Mouse (Mus musculus): ENCODE results near the gene Eif2ak4. TPM values are rescaled to one million over a fixed set of nuclear protein-coding genes. Genes with fewer than 3 reads are reported as not detected.

Eif2ak4 gene
- polyA plus RNA-seq, 1 experiment: 8.7 TPM

GRCm38 (mm10) chr2:118431589-118431988 is 43.2 kb downstream of the Eif2ak4 start:
- peak; percentile 65 for TF ChIP-seq CTCF (IDR thresholded peaks at IDR 0.05; ENCODE audit: control insufficient read depth, insufficient read depth, low read length)
- no peak for TF ChIP-seq POLR2A (IDR thresholded peaks at IDR 0.05; ENCODE audit: borderline replicate concordance, control insufficient read depth, low read depth, low read length)
- Histone ChIP-seq H3K4me1 (ENCODE audit: control insufficient read depth, insufficient read depth, low read length) (no peaks in the 10 kb centered on the region), H3K27ac (ENCODE audit: control insufficient read depth, insufficient read depth, low read depth, low read length, poor library complexity) (no peak overlapping the region), H3K4me3 (replicated peaks; ENCODE audit: control insufficient read depth, low read depth, low read length) (no peak overlapping the region)
- 74% methylated on average over 5 of the region's 5 CpGs for WGBS

- Histone ChIP-seq H3K4me3 (replicated peaks; ENCODE audit: control insufficient read depth, low read depth, low read length) (no peak overlapping the region), H3K27ac (ENCODE audit: control insufficient read depth, insufficient read depth, low read depth, low read length, poor library complexity) (no peak overlapping the region), H3K4me1 (ENCODE audit: control insufficient read depth, insufficient read depth, low read length) (no peaks in the 10 kb centered on the region)
- 50% methylated on average over 5 of the region's 5 CpGs for WGBS
- TF ChIP-seq CTCF (IDR thresholded peaks at IDR 0.05; ENCODE audit: control insufficient read depth, insufficient read depth, low read length): no peak
- no peak for TF ChIP-seq POLR2A (IDR thresholded peaks at IDR 0.05; ENCODE audit: borderline replicate concordance, control insufficient read depth, low read depth, low read length)
These were observed 53.8 kb downstream of the Eif2ak4 start for GRCm38 (mm10) chr2:118442172-118442571.

- Histone ChIP-seq H3K4me3 (replicated peaks; ENCODE audit: control insufficient read depth, low read depth, low read length) (no peak overlapping the region), H3K27ac (ENCODE audit: control insufficient read depth, insufficient read depth, low read depth, low read length, poor library complexity) (no peak overlapping the region), H3K4me1 (ENCODE audit: control insufficient read depth, insufficient read depth, low read length) (no peaks in the 10 kb centered on the region)
- 87% methylated on average over 4 of the region's 4 CpGs for WGBS
- TF ChIP-seq CTCF (IDR thresholded peaks at IDR 0.05; ENCODE audit: control insufficient read depth, insufficient read depth, low read length) (no peak), POLR2A (IDR thresholded peaks at IDR 0.05; ENCODE audit: borderline replicate concordance, control insufficient read depth, low read depth, low read length) (no peak)
These were observed 54.3 kb downstream of the Eif2ak4 start for GRCm38 (mm10) chr2:118442723-118443122.

- H3K4me3 ChIP-seq (replicated peaks; ENCODE audit: control insufficient read depth, low read depth, low read length): no peak overlapping the region
- no peak overlapping the region for H3K27ac ChIP-seq (ENCODE audit: control insufficient read depth, insufficient read depth, low read depth, low read length, poor library complexity)
- H3K4me1 ChIP-seq (ENCODE audit: control insufficient read depth, insufficient read depth, low read length): no peaks in the 10 kb centered on the region; the same call in 1 of the 2 replicates
- no peak for TF ChIP-seq POLR2A (IDR thresholded peaks at IDR 0.05; ENCODE audit: borderline replicate concordance, control insufficient read depth, low read depth, low read length)
- TF ChIP-seq CTCF (IDR thresholded peaks at IDR 0.05; ENCODE audit: control insufficient read depth, insufficient read depth, low read length): no peak
- 85% methylated on average over 13 of the region's 13 CpGs for WGBS
These were observed 57.6 kb downstream of the Eif2ak4 start for GRCm38 (mm10) chr2:118445696-118446674.

- no peaks in the 10 kb centered on the region; the same call in 1 of the 2 replicates for H3K4me1 ChIP-seq (ENCODE audit: control insufficient read depth, insufficient read depth, low read length)
These were observed 59.8 kb downstream of the Eif2ak4 start for GRCm38 (mm10) chr2:118448181-118448580.

DNA sequence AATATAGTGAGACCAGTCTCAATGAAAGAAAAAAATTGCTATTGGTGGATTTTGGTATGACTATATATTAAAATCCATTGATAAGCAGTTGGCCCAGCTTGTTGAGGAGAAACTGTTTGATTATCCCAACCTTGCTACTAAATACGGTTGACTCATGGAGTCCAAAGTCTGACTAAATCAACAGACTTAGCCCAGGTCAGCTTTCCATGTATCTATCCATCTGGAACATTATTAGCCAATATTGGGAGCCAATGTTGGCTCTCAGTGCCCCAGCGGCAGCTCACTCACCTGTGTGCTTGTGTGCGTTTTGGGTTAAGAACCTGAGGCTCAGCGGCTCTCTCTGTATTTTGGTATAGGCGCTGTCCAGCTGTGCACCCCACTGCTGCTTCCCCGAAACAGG is 62.6 kb downstream of the Eif2ak4 start:
- TF ChIP-seq CTCF (IDR thresholded peaks at IDR 0.05; ENCODE audit: control insufficient read depth, insufficient read depth, low read length) (no peak), POLR2A (IDR thresholded peaks at IDR 0.05; ENCODE audit: borderline replicate concordance, control insufficient read depth, low read depth, low read length) (no peak)

More at GRCm38 (mm10) chr2:118448181-118448580, 59.8 kb downstream of the Eif2ak4 start:
- H3K4me3 ChIP-seq (replicated peaks; ENCODE audit: control insufficient read depth, low read depth, low read length): no peak overlapping the region
- TF ChIP-seq CTCF (IDR thresholded peaks at IDR 0.05; ENCODE audit: control insufficient read depth, insufficient read depth, low read length) (no peak), POLR2A (IDR thresholded peaks at IDR 0.05; ENCODE audit: borderline replicate concordance, control insufficient read depth, low read depth, low read length) (no peak)
- H3K27ac ChIP-seq (ENCODE audit: control insufficient read depth, insufficient read depth, low read depth, low read length, poor library complexity): no peak overlapping the region
- WGBS: 92% methylated on average over 12 of the region's 12 CpGs

DNA sequence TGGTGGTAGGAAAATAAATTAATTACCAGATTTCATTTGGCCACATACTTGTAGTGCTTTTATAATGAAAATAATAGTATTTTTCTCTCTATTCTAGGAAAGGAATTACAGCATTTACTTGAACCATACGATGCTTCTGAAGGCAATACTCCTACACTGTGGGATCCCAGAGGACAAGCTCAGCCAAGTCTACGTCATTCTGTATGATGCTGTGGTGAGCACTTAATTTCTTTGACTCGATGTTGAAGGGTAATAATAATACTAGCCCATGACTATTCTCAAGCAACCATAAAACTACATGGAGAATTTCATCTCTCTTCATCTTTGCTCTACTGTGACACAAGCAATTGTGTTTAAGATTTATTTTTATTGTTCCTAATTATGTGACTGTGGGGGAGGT is 68.6 kb downstream of the Eif2ak4 start:
- 88% methylated on average over 3 of the region's 3 CpGs for WGBS
- H3K4me3 ChIP-seq (replicated peaks; ENCODE audit: control insufficient read depth, low read depth, low read length): no peak overlapping the region
- no peak for TF ChIP-seq POLR2A (IDR thresholded peaks at IDR 0.05; ENCODE audit: borderline replicate concordance, control insufficient read depth, low read depth, low read length)
- TF ChIP-seq CTCF (IDR thresholded peaks at IDR 0.05; ENCODE audit: control insufficient read depth, insufficient read depth, low read length): no peak

More for the DNA sequence above, 62.6 kb downstream of the Eif2ak4 start:
- no peak overlapping the region for H3K27ac ChIP-seq (ENCODE audit: control insufficient read depth, insufficient read depth, low read depth, low read length, poor library complexity)
- H3K4me3 ChIP-seq (replicated peaks; ENCODE audit: control insufficient read depth, low read depth, low read length): no peak overlapping the region
- WGBS: 95% methylated on average over 6 of the region's 6 CpGs
- no peaks in the 10 kb centered on the region; the same call in 1 of the 2 replicates for H3K4me1 ChIP-seq (ENCODE audit: control insufficient read depth, insufficient read depth, low read length)

GRCm38 (mm10) chr2:118457463-118458261 is 69.2 kb downstream of the Eif2ak4 start:
- WGBS: 93% methylated on average over 13 of the region's 13 CpGs
- Histone ChIP-seq H3K4me1 (ENCODE audit: control insufficient read depth, insufficient read depth, low read length) (no peaks in the 10 kb centered on the region), H3K27ac (ENCODE audit: control insufficient read depth, insufficient read depth, low read depth, low read length, poor library complexity) (no peak overlapping the region), H3K4me3 (replicated peaks; ENCODE audit: control insufficient read depth, low read depth, low read length) (no peak overlapping the region)
- no peak for TF ChIP-seq POLR2A (IDR thresholded peaks at IDR 0.05; ENCODE audit: borderline replicate concordance, control insufficient read depth, low read depth, low read length)
- no peak for TF ChIP-seq CTCF (IDR thresholded peaks at IDR 0.05; ENCODE audit: control insufficient read depth, insufficient read depth, low read length)

More for the DNA sequence above, 68.6 kb downstream of the Eif2ak4 start:
- Histone ChIP-seq H3K27ac (ENCODE audit: control insufficient read depth, insufficient read depth, low read depth, low read length, poor library complexity) (no peak overlapping the region), H3K4me1 (ENCODE audit: control insufficient read depth, insufficient read depth, low read length) (no peaks in the 10 kb centered on the region)
